Mouse (Mus musculus) CD4-positive helper T cell, adult 2 months (primary cell): Measurements from ENCODE around the gene Prcc.
"Not testable (repeated sequence)": the region's sequence is repeated elsewhere in the genome, so short reads cannot be mapped to it uniquely, and the experiment has no call there.

Source experiments
- DNase-seq: peaks from one replicate; pipeline ENCODE4 v3.0.0-alpha.2; 2012; ENCODE audit warnings: low read depth, missing footprints, low spot score

Prcc gene

GRCm38 (mm10) chr3:87905880-87906485, 20.6 kb upstream of the Prcc start, which contains the start of gene Hdgf:
TSS of gene Hdgf (plus strand) at chr3:87906321.
- DNase-seq, result peak; percentile 96

- no peak for DNase-seq
Measured at GRCm38 (mm10) chr3:87903821-87904220, 18.4 kb upstream of the Prcc start.

GRCm38 (mm10) chr3:87901959-87902358, 16.6 kb upstream of the Prcc start:
- DNase-seq, result not testable (repeated sequence)

DNA sequence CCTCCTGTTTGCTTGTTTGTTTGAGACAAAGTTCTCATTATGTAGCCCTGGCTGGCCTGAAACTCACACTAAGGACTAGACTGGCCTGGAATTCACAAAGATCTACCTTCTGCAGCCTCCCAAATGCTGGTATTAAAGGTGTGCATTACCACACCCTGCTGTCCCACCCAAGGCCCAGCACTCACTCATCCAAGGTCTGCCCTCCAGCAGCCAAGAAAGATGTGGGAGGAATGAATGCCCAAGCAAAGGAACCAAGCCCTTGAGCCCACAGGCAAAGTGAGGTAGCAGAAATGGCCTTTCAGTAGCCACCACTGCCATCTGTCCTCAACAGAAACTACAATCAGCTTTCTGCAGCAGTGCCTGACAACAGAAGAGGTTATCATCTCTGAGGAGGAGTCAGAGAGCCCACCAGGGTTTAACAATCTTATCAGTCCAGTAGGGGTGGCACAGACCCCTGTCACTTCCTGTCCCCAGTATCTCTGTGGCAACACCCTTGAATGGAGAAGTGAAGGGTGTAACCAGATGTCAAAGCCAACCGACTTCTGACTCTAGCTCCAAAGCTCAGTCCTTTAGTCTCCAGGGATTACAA, 15.7 kb upstream of the Prcc start:
- DNase-seq, result no peak

DNA sequence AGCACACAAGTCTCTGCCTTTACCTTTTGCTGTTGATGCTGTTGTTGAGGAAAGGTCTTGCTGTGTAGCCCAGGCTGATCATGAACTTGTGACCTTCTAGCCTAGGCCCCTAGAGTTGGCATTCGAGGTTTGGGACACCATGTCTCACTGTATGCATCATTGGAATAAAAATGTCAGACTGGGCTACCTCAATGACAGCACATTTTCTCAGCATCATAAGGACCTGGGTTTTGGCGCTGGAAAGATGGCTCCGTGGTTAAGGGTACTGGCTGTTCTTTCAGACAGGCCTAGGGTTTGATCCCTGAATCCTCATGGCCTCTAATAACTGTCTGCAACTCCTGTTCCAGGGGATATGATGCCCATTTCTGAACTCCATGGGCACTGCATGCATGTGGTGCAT, 14.4 kb upstream of the Prcc start:
- no peak for DNase-seq

GRCm38 (mm10) chr3:87899266-87899665, 13.9 kb upstream of the Prcc start:
- no peak for DNase-seq

DNA sequence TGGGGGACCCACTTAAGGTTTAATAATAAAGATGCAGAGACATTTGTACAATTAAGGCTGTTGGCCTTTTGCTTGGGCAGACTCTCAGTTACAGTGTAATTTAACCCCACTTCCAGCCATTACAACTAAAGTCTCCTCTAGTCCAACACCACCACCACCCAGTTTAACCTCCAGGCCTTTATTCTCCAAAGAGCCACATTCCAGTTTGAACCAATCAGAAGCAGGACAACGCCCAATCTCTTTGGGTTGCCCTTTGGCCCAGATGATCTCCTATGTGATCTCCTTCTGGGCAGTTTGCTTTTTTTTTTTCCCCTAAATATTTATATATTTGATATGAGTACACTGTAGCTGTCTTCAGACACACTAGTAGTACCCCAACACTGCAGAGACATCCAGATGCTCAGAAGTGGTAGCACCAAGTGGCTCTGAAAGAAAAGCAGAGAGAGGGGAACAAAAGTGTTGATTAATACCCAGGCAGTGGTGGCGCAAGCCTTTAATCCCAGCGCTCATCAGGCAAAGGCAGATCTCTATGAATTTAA, 8.0 kb upstream of the Prcc start:
- DNase-seq, result no peak

GRCm38 (mm10) chr3:87891481-87891880, 6.1 kb upstream of the Prcc start:
- DNase-seq, result no peak

DNA sequence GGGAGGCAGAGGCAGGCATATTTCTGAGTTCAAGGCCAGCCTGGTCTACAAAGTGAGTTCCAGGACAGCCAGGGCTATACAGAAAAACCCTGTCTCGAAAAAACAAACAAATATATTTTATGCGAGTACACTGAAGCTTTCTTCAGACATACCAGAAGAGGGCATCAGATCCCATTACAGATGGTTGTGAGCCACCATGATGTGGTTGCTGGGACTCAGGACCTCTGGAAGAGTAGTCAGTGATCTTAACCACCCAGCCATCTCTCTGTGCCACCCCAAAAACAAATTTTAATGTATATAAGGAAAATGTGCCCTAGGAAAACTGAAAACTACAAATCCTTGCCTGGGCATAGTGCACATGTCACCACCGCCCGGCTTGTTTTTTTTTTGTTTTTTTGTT, 2.0 kb upstream of the Prcc start:
- not testable (repeated sequence) for DNase-seq

GRCm38 (mm10) chr3:87886416-87886815, 1.0 kb upstream of the Prcc start:
- DNase-seq, result no peak

- DNase-seq, result no peak
Measured at GRCm38 (mm10) chr3:87886004-87886365, 577 bp upstream of the Prcc start.

DNA sequence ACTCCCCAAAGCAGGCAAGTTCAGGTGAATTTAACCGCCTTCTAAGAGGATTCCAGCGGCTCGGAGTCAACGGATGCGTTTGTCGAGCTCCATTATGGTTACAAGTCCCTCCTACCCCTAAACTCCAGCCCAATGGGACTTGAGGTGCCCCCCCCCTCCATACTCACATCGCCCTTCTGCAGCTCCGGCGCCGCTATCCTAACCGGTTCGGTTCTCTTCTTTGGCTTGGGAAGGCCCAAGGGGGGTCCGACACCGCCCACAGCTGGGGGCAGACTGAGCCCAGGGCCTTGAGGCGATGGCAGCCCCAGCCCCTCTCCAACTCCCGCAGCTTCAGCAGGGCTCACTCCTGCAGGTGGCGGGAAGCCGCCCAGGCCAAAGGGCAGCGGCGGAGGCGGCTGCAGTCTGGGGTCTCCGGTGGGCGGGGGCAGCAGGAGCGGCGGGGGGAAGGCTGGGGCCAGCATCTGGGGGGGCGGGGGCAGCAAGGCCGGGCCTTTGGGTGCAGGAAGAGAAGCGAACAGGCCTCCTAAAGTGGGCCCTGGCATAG, 628 bp downstream of the Prcc start:
- DNase-seq, result peak; percentile 65

DNA sequence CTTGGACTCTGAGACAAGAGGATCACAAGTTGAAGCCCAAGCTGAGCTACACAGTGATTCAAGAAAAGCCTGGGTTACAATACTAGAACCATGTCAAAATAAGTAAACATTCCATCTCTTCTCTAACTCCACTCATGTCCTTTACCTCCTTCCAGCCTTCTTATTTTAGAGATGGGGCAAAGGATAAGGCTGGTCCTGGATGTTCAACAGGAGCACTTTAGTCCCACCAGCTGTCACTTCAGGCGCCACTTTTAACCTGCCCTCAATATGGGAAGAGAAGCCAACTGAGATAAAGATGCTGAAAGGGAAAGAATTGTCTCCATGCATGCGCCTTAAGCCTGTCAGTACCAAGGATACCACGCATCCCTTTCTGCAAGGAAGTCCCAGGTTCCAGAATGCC, 1.1 kb downstream of the Prcc start:
- DNase-seq, result no peak

DNA sequence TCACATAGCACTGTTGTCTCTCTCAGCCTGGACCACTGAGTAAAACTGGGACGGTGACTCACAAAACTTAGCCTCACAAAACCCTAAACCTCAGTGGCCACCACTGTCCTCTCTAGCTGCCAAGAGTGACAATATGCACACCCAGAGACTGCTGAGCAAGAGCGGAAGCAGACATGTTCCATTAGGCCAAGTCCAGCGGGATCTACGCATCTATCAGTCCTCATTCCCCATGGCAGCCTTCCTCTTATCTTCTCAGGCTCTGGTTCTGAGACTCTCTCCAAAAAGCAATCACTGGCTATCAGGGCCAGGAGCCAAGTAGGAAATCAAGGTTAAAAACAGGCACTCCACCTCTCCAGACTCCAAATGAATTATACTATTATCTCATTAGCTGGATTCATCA, 7.7 kb downstream of the Prcc start:
- DNase-seq, result no peak

GRCm38 (mm10) chr3:87864111-87864510, 21.3 kb downstream of the Prcc start:
- DNase-seq, result not testable (repeated sequence)

- peak; percentile 82 for DNase-seq
Measured at GRCm38 (mm10) chr3:87859813-87860212, 25.6 kb downstream of the Prcc start.

GRCm38 (mm10) chr3:87857666-87858065, 27.7 kb downstream of the Prcc start:
- DNase-seq, result no peak

DNA sequence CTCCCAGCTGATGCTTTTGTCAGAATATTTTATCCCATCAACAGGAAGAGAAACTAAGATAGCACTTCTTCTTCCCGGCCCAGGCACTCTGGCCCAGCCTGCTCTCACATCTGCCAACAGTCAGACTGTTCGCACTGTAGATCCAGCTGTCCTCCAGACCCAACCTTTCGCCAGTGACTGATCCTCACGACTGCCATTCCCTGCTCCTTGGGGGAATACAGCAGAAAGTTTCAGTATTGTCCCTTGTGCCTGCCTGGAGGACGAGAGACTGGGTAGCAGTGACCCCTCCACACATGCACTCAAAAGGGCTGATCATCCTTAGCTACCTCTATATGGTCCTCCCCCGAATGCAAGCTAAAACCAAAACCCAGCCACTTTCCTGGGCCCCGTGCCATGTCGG, 29.5 kb downstream of the Prcc start:
- no peak for DNase-seq

DNA sequence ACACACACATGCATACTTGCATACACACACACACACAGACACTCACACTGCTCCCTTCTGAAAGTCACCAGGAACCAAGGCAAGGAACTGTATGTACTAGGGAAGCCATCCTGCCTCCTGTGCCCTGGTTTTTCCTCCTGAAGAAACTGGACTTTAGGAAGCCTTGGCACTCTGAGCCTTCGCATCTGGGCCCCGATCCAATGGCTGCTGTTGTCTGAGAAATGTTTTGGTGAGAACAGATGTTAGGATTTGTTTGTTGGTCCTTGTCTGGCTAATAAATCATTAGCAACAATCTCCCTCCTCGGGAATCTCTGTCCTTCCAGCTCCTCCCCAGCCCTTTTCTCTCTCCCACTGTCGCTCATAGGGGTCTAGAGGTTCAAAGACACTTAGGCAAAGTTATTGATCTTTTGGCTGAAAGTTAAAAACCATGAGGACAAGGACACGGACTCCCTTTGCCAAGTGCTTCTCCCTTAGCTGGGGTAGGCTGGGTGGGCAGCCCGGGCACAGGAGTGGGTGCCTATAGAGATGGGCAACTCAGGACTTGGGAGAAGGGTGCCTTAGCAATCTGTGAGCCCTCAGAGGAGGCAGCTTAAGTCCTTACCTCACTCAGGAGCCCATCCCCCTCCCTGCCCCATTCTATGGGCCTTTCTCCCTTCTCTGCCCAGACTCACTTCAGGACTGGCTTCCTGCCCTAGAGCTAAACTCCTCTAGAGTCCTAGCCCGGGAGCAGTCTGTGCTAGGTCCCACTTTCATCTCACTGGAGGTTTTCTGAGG, 30.4 kb downstream of the Prcc start:
- no peak for DNase-seq

DNA sequence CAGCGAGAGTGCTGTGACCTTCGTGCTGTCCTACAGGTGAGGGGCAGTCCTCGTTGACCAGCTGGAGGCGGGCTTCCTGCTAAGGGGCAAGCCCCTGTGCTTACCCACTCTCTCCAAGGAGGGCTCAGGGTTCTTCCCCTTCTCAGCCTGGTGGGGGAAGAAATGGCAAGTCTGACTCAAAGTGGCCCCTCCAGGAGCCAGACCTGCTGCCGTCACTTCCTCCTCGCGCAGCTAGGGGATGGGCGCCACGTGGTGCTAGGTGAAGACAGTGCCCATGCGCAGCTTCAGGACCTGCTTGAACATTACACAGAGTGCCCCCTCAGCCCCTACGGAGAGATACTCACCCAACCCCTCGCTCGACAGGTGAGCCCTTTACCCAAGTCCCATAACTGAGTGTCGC, 36.3 kb downstream of the Prcc start:
- DNase-seq, result peak; percentile 71

- peak; percentile 86 for DNase-seq
Measured at GRCm38 (mm10) chr3:87847680-87848079, 37.7 kb downstream of the Prcc start.

DNA sequence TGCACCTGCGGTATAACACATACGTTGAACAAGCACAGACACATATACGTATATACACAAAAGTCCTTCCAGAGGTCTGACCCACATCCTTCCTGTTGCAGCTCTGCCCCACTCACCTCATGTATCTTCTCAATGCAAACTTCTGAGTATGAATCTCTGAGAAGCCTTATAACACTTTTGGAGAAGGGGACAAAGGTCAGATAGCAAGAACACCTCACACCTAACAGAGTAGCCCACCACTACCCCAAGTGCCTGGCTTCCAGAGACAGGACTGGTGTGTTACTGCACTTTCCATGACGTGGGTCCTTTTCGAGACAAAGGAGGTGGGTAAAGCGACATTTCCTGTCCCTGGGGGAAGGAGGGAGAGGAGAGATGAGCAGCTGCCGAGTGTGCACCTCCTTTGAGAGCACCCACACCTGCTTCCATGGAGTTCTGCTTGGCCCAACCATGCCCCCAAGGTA, 38.7 kb downstream of the Prcc start, which contains the start of gene Sh2d2a:
TSS of gene Sh2d2a (plus strand) at position 106 of the 461 bp plus-strand sequence.
- DNase-seq, result peak; percentile 94
